Mouse (Mus musculus) heart, postnatal 10 days (tissue): ENCODE measurements at regions not wholly inside any gene's neighbourhood (a gene's known extent, or its start where the extent isn't known, plus 50 kb on each side); places are given as distances from the start of the nearest gene placed in this dataset.

ENCODE experiments used
- DNase-seq, 2 experiments: peaks; one replicate each; pipeline ENCODE4 v3.0.0; 2021
- intact Hi-C: fragments of 180-260 bp; cut with DNase I; formaldehyde crosslinking; loops from one replicate; pipeline ENCODE4 v1.15.1; 2025

- no peak for DNase-seq
- intact Hi-C loops = no loop called here
Observed at GRCm38 (mm10) chr7:68864322-68865031, 115.4 kb upstream of the Arrdc4 start.

- intact Hi-C loops = no loop called here
- DNase-seq = no peak
Observed at GRCm38 (mm10) chr7:68858471-68859210, 109.6 kb upstream of the Arrdc4 start.

GRCm38 (mm10) chr7:68851981-68852575, 103.0 kb upstream of the Arrdc4 start:
- intact Hi-C loops = no loop called here
- no peak for DNase-seq

- peak in 1 of 2 experiments; percentile 3 for DNase-seq
- intact Hi-C loops = no loop called here
Observed at GRCm38 (mm10) chr7:68844606-68845005, 95.6 kb upstream of the Arrdc4 start.

DNA sequence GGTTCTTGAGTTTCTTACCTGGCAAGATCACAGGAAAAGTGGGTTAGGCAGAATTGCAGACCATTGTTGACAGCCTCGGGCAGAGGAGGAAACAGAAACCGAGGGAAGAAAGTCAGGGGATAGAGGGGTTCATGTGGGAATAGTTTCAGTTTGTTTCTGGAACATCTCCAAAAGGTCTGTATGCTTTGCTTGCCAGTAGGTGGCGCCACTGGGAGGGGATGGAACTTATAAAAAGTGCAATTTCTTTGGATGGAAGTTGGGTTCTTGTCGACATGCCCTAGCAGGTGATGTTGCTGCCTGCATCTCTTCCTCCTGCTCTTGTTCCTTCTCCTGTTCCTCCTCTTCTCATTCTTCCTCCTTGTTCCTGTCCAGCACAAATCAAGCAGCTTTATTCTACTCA, 94.3 kb upstream of the Arrdc4 start:
- DNase-seq = peak in 1 of 2 experiments; percentile 14

GRCm38 (mm10) chr7:68833977-68834791, 85.1 kb upstream of the Arrdc4 start:
- intact Hi-C loops = loop anchor here (5.0 kb wide), 1 partner anchor 357 kb away; no protein-coding TSS in a partner anchor
- peak; percentile 21 to 30 for DNase-seq

More for the DNA sequence above, 94.3 kb upstream of the Arrdc4 start:
- intact Hi-C loops = no loop called here

DNA sequence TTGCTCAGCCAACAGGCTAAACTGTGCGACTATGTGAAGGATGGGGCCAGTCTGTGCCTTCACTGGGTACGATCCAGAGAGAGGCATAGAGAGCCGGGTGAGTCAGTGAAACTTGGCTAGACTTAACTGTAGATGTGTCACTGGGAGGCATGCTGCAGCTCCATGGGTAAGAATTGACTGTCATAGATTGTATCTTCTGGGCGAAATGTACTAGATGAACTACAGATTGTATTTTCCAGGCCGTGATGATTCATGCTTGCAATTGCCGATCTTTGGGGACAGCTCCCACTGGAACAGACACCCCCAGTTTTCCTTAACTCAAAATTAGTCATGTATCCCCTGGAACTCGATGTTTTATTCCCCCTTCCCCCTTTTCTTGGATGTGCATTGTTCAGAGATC, 84.5 kb upstream of the Arrdc4 start:
- no peak for DNase-seq
- intact Hi-C loops = loop anchor here (5.0 kb wide), 1 partner anchor 356 kb away; no protein-coding TSS in a partner anchor

DNA sequence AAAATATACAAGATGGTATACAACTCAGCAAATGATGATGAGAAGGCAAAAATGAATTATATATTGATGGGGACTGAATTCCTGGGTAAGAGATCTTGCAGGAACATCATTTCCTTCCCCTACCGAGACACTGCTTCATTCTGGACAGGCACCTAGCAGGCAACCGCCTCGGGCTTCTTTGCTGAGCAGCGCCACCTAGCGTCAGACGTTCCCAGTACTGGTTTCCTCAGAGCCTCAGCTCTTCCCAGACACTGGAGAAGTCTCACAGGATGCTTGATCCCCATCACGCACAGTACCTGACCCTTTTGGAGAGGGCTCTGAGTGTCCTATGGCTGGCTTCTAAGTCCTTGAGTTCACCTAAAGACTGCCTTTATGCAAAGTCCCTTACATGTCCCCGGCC, 80.8 kb upstream of the Arrdc4 start:
- intact Hi-C loops = loop anchor here (1.0 to 5.0 kb wide), 3 partner anchors 179 to 353 kb away; no protein-coding TSS in a partner anchor
- peak; percentile 77 to 90 for DNase-seq

- DNase-seq = no peak
- intact Hi-C loops = loop anchor here (5.0 kb wide), 1 partner anchor 77 kb away; the partner anchor contains the start of gene Arrdc4
Observed at GRCm38 (mm10) chr7:68824399-68824798, 75.4 kb upstream of the Arrdc4 start.

DNA sequence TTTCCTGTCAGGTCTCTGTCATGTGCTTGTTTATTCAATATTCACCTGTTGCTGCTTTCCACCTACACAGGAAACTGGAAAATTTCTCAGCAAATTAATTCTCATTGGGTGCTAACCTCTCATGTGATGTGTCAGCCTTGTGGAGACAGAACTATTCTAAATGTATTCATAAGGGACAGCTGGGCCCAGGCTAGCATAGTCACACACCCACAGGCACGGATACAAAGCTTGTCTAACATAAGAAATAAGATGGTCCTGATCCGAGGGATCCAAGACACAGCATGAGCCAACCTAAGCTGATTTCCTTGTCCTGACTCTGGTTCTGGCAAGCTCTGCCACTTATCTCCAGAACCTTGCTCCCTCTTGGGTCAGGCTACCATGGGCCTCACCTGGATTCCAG, 74.6 kb upstream of the Arrdc4 start:
- no peak for DNase-seq
- intact Hi-C loops = loop anchor here (1.0 to 5.0 kb wide), 4 partner anchors 76 to 449 kb away; partner anchors contain the start of gene Arrdc4

DNA sequence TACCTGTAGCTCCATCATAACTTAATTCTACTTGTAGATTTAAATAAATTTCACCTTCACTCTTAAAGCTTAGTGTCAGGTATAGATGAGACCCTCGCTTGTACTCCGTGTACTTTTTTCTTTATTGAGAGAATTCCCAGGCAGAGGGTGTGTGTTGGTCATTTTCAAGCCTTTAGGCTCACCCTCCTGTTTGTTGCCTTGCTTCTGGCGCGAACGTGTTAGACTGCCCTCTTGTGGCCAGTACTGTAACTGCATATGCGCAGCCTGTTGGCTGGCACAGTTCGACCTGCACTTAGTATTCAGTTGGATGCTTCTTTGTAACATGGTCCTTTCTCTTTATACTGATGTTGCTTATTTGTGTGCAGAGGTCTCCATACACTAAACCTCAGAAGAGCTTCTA, 74.1 kb upstream of the Arrdc4 start:
- peak; percentile 64 to 72 for DNase-seq
- intact Hi-C loops = loop anchor here (1.0 to 5.0 kb wide), 4 partner anchors 76 to 448 kb away; partner anchors contain the start of gene Arrdc4

DNA sequence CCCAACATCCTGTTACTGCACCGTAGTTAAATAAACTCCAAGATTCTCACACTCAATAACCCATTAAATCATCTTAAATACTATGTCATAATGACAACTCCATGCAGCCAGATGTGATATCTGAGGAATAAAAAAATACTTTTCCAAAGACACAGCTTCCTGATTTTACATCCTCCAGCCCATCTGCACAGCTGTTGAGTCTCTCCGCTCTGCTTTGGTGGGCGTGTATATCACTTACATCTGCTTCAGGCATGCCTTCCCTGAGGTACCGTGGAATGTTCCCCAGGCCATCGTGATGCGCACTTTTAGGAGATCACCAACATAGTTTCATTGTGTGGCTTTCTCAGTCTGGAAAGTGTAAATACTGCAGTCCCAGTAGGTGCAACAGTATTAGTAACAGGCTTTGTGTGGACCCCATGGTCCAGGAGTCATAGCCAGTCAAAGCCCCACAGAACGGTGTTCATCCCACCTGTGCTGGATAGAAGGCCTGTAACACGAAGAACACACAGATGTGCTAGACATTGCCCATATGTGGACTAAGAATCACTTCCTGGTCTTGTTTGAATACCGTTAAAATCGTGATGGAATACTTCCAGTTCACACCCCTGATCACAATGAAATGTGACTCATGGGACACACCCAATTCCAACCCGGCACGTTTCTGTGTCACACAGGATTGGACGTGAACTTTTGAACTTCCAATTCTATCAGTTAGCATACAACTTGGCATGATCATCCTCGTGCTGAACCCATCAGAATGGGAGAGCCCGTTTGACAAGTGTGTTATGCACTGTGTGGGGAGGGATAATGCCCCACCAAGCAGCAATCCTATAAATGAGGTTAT, 66.0 kb upstream of the Arrdc4 start:
- no peak for DNase-seq
- intact Hi-C loops = no loop called here

GRCm38 (mm10) chr7:68809782-68810181, 60.7 kb upstream of the Arrdc4 start:
- intact Hi-C loops = no loop called here
- DNase-seq = no peak
